Comparison of ENCODE assay signal across 11 mouse cellular contexts in the genomic region with DNA sequence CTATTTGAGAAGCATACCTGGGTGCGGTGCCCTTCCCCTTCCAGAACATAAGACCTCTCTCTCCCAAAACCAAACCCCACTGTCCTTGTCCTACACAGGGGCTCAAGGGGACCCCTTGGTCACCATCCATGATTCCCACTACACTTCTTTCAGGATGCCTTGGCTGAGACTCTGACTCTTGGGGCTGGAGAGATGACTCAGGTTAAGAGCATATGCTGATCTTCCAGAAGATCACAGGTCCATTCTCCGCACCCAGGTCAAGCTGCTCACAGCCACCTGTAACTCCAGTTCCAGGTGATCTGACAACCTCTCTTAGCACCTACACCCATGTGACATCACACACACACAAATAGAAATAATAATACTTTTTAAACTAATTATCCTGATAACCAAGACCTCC. TPM values are rescaled to one million over a fixed set of nuclear protein-coding genes. Genes with fewer than 3 reads are reported as not detected.
A peak's percentile ranks its signal among the peaks of the same experiment; 100 is the strongest.
DNase-seq lines count a peak whose midpoint lies in the region; ATAC-seq and TF ChIP-seq lines count a peak whose summit lies in the region.
"Had no signal": no experiment of that assay in that cellular context is flagged by ENCODE, and none has a peak within 500 bp of the region (broad histone marks: within the 10 kb centered on the region; RNA-seq: fewer than 3 reads in every experiment).

No protein-coding gene starts in this region.

- H3K4me1 ChIP-seq in heart, embryonic 12.5 days (replicated peaks) = peaks cover 36% of the 10 kb centered on the region
- peaks cover 0 to 11% of the 10 kb centered on the region in 2 experiments; a peak in 1 of 4 replicates for H3K4me1 ChIP-seq in ES-E14 (ENCODE audit: control insufficient read depth in 2 of 2, insufficient read depth in 2 of 2, low read length in 2 of 2, poor library complexity in 1 of 2)
- peaks cover 5% of the 10 kb centered on the region; the same call in 1 of the 2 replicates for H3K4me1 ChIP-seq in hindbrain, embryonic 11.5 days (replicated peaks; ENCODE audit: control insufficient read depth, insufficient read depth, low read length)
- peaks cover 19% of the 10 kb centered on the region for H3K4me1 ChIP-seq in midbrain, embryonic 11.5 days (ENCODE audit: control insufficient read depth, insufficient read depth, low read length)

- H3K36me3 ChIP-seq in heart, embryonic 12.5 days = no peaks in the 10 kb centered on the region; the same call in 1 of the 2 replicates
- no peaks in the 10 kb centered on the region for H3K36me3 ChIP-seq in ES-E14 (ENCODE audit: control insufficient read depth, insufficient read depth, low read length, poor library complexity, severe bottlenecking)
- H3K36me3 ChIP-seq in hindbrain, embryonic 11.5 days (ENCODE audit: control insufficient read depth, insufficient read depth, low read length) = no peaks in the 10 kb centered on the region
- H3K36me3 ChIP-seq in midbrain, embryonic 11.5 days (ENCODE audit: control insufficient read depth, insufficient read depth, low read length) = no peaks in the 10 kb centered on the region

- H3K27me3 ChIP-seq in heart, embryonic 12.5 days (replicated peaks) = peaks cover 16% of the 10 kb centered on the region; the same call in 1 of the 2 replicates
- no peaks in the 10 kb centered on the region for H3K27me3 ChIP-seq in hindbrain, embryonic 11.5 days (ENCODE audit: control insufficient read depth, insufficient read depth, low read length)
- peaks cover 2% of the 10 kb centered on the region; the same call in 1 of the 2 replicates for H3K27me3 ChIP-seq in midbrain, embryonic 11.5 days (ENCODE audit: control insufficient read depth, insufficient read depth, low read length)

- peak overlapping the region; percentile 84 for H3K4me2 ChIP-seq in heart, embryonic 12.5 days
- peak overlapping the region; percentile 58 for H3K4me2 ChIP-seq in hindbrain, embryonic 11.5 days (replicated peaks; ENCODE audit: low read depth, low read length)
- H3K4me2 ChIP-seq in midbrain, embryonic 11.5 days = peak overlapping the region; percentile 91

- no peaks in the 10 kb centered on the region for H3K9me3 ChIP-seq in heart, embryonic 12.5 days (replicated peaks)
- H3K9me3 ChIP-seq in ES-E14 (ENCODE audit: control insufficient read depth, insufficient read depth, low read depth, low read length) = no peaks in the 10 kb centered on the region
- no peaks in the 10 kb centered on the region for H3K9me3 ChIP-seq in hindbrain, embryonic 11.5 days (ENCODE audit: control insufficient read depth, low read length)
- H3K9me3 ChIP-seq in midbrain, embryonic 11.5 days (ENCODE audit: control insufficient read depth, low read length) = no peaks in the 10 kb centered on the region

- peak overlapping the region; percentile 87 for H3K9ac ChIP-seq in heart, embryonic 12.5 days
- H3K9ac ChIP-seq in ES-E14 (ENCODE audit: insufficient read depth, low read depth, low read length, poor library complexity, severe bottlenecking) = no peak overlapping the region; the same call in 1 of the 2 replicates
- H3K9ac ChIP-seq in hindbrain, embryonic 11.5 days (ENCODE audit: low read depth, low read length) = peak overlapping the region; percentile 71; the same call in 1 of the 2 replicates
- peak overlapping the region; percentile 87 for H3K9ac ChIP-seq in midbrain, embryonic 11.5 days (ENCODE audit: low read length)

- in situ Hi-C loops in ES-E14 (cut with MboI; ENCODE audit: low sequenced_read_pairs in 2 of 2, unreplicated experiment in 2 of 2) = no loop called here

- H3K4me3 ChIP-seq in heart, embryonic 12.5 days = peak overlapping the region; percentile 69
- peak overlapping the region; percentile 61 to 78; a peak in 3 of 4 replicates for H3K4me3 ChIP-seq in ES-E14 (ENCODE audit: insufficient read depth in 1 of 2, low read depth in 1 of 2, low read length in 2 of 2, poor library complexity in 1 of 2, severe bottlenecking in 1 of 2)
- H3K4me3 ChIP-seq in hindbrain, embryonic 11.5 days (ENCODE audit: low read depth, low read length) = peak overlapping the region; percentile 41
- peak overlapping the region; percentile 59 for H3K4me3 ChIP-seq in midbrain, embryonic 11.5 days (ENCODE audit: low read depth, low read length)

- 22% methylated on average over 2 of the region's 2 CpGs for WGBS in heart, embryonic 12.5 days
- WGBS in hindbrain, embryonic 11.5 days = 26% methylated on average over 2 of the region's 2 CpGs
- WGBS in midbrain, embryonic 11.5 days = 28% methylated on average over 2 of the region's 2 CpGs

- DNase-seq in heart, adult 11 months = no peak
- no peak for DNase-seq in ES-E14 (ENCODE audit: low read depth, low spot score)
- DNase-seq in hindbrain, embryonic 11.5 days (ENCODE audit: low spot score) = no peak
- DNase-seq in midbrain, embryonic 11.5 days (ENCODE audit: low spot score, missing footprints) = no peak
- no peak for DNase-seq in adrenal gland, adult 8-10 months
- no peak for DNase-seq in yolk sac, embryonic 10.5 days (ENCODE audit: low spot score)
- no peak for DNase-seq in testis, postnatal 10 days (ENCODE audit: low spot score)
- DNase-seq: cerebellum, adult 8-10 months had no signal

- ATAC-seq in heart, embryonic 12.5 days (ENCODE audit: insufficient number of reproducible peaks, low FRiP score) = no peak
- ATAC-seq in hindbrain, embryonic 11.5 days (ENCODE audit: low FRiP score) = 0 out of 2 replicates have a peak, but pooled peaks have one; percentile 12
- no peak; the same call in 1 of the 2 replicates for ATAC-seq in midbrain, embryonic 11.5 days (ENCODE audit: low FRiP score)

- no peak overlapping the region for H3K27ac ChIP-seq in heart, embryonic 12.5 days (ENCODE audit: poor library complexity, severe bottlenecking)
- no peak overlapping the region for H3K27ac ChIP-seq in ES-E14 (ENCODE audit: insufficient read depth, low read depth, low read length, poor library complexity, severe bottlenecking)
- no peak overlapping the region for H3K27ac ChIP-seq in hindbrain, embryonic 11.5 days (ENCODE audit: low read depth, low read length)
- H3K27ac ChIP-seq in midbrain, embryonic 11.5 days (ENCODE audit: low read depth, low read length) = no peak overlapping the region

TF ChIP-seq in ES-E14, 5 proteins besides CTCF, POLR2A, EP300 and RAD21:
- TF ChIP-seq HCFC1 (IDR thresholded peaks at IDR 0.05; ENCODE audit: borderline replicate concordance, insufficient read depth, low read length) (no peak), ZNF384 (IDR thresholded peaks at IDR 0.05; ENCODE audit: low read depth, low read length) (no peak), MAFK (IDR thresholded peaks at IDR 0.05; ENCODE audit: insufficient read depth, low read depth, low read length) (no peak), ZC3H11A (IDR thresholded peaks at IDR 0.05; ENCODE audit: borderline replicate concordance, low read depth, low read length) (no peak), CHD2 (IDR thresholded peaks at IDR 0.05; ENCODE audit: low read depth, low read length) (no peak)

RNA-seq across cellular contexts. Expression of gene Osbpl5, which starts 16.1 kb away (rescaled TPM):
- polyA plus RNA-seq in heart, embryonic 12.5 days (2016; fragmentation: Nextera tagmentation; extraction: Ambion mirVana) = 36.6 and 40.3 TPM in 2 replicates
- total RNA-seq in ES-E14 (2012; rRNA removed) = 7.6 and 13.6 TPM in 2 replicates
- polyA plus RNA-seq in hindbrain, embryonic 11.5 days (2014; fragmentation: Nextera tagmentation; extraction: Ambion mirVana) = 13.7 and 14.6 TPM in 2 replicates
- polyA plus RNA-seq in midbrain, embryonic 11.5 days (2014; fragmentation: Nextera tagmentation; extraction: Ambion mirVana) = 11.2 and 13.0 TPM in 2 replicates
- total RNA-seq in adrenal gland, adult 8-10 months (2022) = 10 to 100 TPM; 39.0 to 58.1 (median 45.3) TPM

RNA-seq across cellular contexts. Expression of gene Mrgprg, which starts 26.1 kb away (rescaled TPM):
- polyA plus RNA-seq in heart, embryonic 12.5 days (2016; fragmentation: Nextera tagmentation; extraction: Ambion mirVana) = not detected in 2 replicates
- not detected in 2 replicates for total RNA-seq in ES-E14 (2012; rRNA removed)
- not detected in 2 replicates for polyA plus RNA-seq in hindbrain, embryonic 11.5 days (2014; fragmentation: Nextera tagmentation; extraction: Ambion mirVana)
- not detected in 2 replicates for polyA plus RNA-seq in midbrain, embryonic 11.5 days (2014; fragmentation: Nextera tagmentation; extraction: Ambion mirVana)
- 1 to 10 TPM in 2 of 4 experiments, under 1 TPM in 2; 0.28 to 2.1 (median 0.78) TPM for total RNA-seq in adrenal gland, adult 8-10 months (2022)
- total RNA-seq: left cerebral cortex, postnatal 14 days had no signal
- polyA plus RNA-seq: spleen, adult 2 months had no signal

RNA-seq across cellular contexts. Expression of gene Mrgpre, which starts 43.6 kb away (rescaled TPM):
- polyA plus RNA-seq in heart, embryonic 12.5 days (2016; fragmentation: Nextera tagmentation; extraction: Ambion mirVana) = 3.0 and 3.2 TPM in 2 replicates
- 0.21 and 0.67 TPM in 2 replicates for total RNA-seq in ES-E14 (2012; rRNA removed)
- 3.0 and 3.2 TPM in 2 replicates for polyA plus RNA-seq in hindbrain, embryonic 11.5 days (2014; fragmentation: Nextera tagmentation; extraction: Ambion mirVana)
- polyA plus RNA-seq in midbrain, embryonic 11.5 days (2014; fragmentation: Nextera tagmentation; extraction: Ambion mirVana) = 2.7 and 3.7 TPM in 2 replicates
- total RNA-seq in adrenal gland, adult 8-10 months (2022) = 1 to 10 TPM; 2.7 to 5.1 (median 3.9) TPM

RNA-seq across cellular contexts. Expression of gene Tnfrsf23, which starts 55.0 kb away (rescaled TPM):
- 2.8 and 3.1 TPM in 2 replicates for polyA plus RNA-seq in heart, embryonic 12.5 days (2016; fragmentation: Nextera tagmentation; extraction: Ambion mirVana)
- total RNA-seq in ES-E14 (2012; rRNA removed) = 2.3 and 3.0 TPM in 2 replicates
- polyA plus RNA-seq in hindbrain, embryonic 11.5 days (2014; fragmentation: Nextera tagmentation; extraction: Ambion mirVana) = 0.40 and 0.49 TPM in 2 replicates
- 0.29 and 0.44 TPM in 2 replicates for polyA plus RNA-seq in midbrain, embryonic 11.5 days (2014; fragmentation: Nextera tagmentation; extraction: Ambion mirVana)
- total RNA-seq in adrenal gland, adult 8-10 months (2022) = 1 to 10 TPM; 3.0 to 4.8 (median 3.4) TPM
